Mouse (Mus musculus) hindbrain, postnatal 0 days (tissue): ENCODE measurements around the gene Itgb4. TPM values are rescaled to one million over a fixed set of nuclear protein-coding genes. Genes with fewer than 3 reads are reported as not detected.
"Not testable (repeated sequence)": the region's sequence is repeated elsewhere in the genome, so short reads cannot be mapped to it uniquely, and the experiment has no call there.

ENCODE experiments used
- ATAC-seq: fragments of 200-750 bp; cut with Nextera tagmentation; 2 replicates; pipeline ENCODE4 v1.8.0; 2017; ENCODE audit warnings: mild to moderate bottlenecking, moderate TSS enrichment, moderate library complexity
- DNase-seq: peaks from one replicate; pipeline ENCODE4 v3.0.0-alpha.2; 2015; ENCODE audit warnings: low spot score
- H3K27ac ChIP-seq: fragments of 300-500 bp; sonication (generic); 2 replicates; pipeline ENCODE4 v1.5.1; 2014; ENCODE audit warnings: mild to moderate bottlenecking
- H3K27me3 ChIP-seq: fragments of 300-500 bp; sonication (generic); 2 replicates; pipeline ENCODE4 v1.6.1; 2014; ENCODE audit warnings: low read length, mixed read lengths; ENCODE audit not compliant: insufficient read depth
- H3K36me3 ChIP-seq: fragments of 300-500 bp; sonication (generic); 2 replicates; pipeline ENCODE4 v1.6.1; 2014; ENCODE audit warnings: low read length, mixed read lengths; ENCODE audit not compliant: insufficient read depth
- H3K4me1 ChIP-seq: fragments of 300-500 bp; sonication (generic); 2 replicates; pipeline ENCODE4 v1.6.1; 2014; ENCODE audit warnings: antibody characterized with exemption, low read length, mixed read lengths; ENCODE audit not compliant: insufficient read depth
- H3K4me2 ChIP-seq: fragments of 300-500 bp; sonication (generic); 2 replicates; pipeline ENCODE4 v1.6.1; 2014; ENCODE audit warnings: low read depth, mild to moderate bottlenecking, low read length, moderate library complexity, mixed read lengths
- H3K4me3 ChIP-seq: fragments of 300-500 bp; sonication (generic); 2 replicates; pipeline ENCODE4 v1.5.1; 2014; ENCODE audit warnings: low read length
- H3K9ac ChIP-seq: fragments of 300-500 bp; sonication (generic); replicated peaks from 2 replicates; pipeline ENCODE4 v1.6.1; 2014; ENCODE audit warnings: mild to moderate bottlenecking, low read length, moderate library complexity, mixed read lengths
- H3K9me3 ChIP-seq: fragments of 300-500 bp; sonication (generic); 2 replicates; pipeline ENCODE4 v1.6.1; 2016; ENCODE audit warnings: low read length, mixed read lengths
- CTCF ChIP-seq: IDR thresholded peaks from 2 replicates; pipeline ENCODE4 v1.5.1; 2016; ENCODE audit warnings: antibody characterized with exemption, control low read depth, low read depth
- WGBS: fragments of 180-500 bp; shearing (Covaris S2); extraction: QIAGEN DNeasy Blood & Tissue Kit; methylation state at CpG from one replicate; pipeline ENCODE4 v1.1.7; 2014; 5-methylcytosine and 5-hydroxymethylcytosine counted together
- polyA plus RNA-seq: library from polyadenylated mRNA; unstranded; fragments of >200 nt; fragmentation: Nextera tagmentation; extraction: Ambion mirVana; gene quantifications from 2 replicates; pipeline ENCODE4 v1.2.1, GENCODE M21; 2015
- total RNA-seq: library from RNA; depleted of rRNA; stranded (reverse); fragments of >200 nt; gene quantifications from 2 replicates; pipeline ENCODE4 v1.2.3, GENCODE M21; 2014

The Itgb4 gene
- total and polyA plus RNA-seq, 2 experiments from 2014 or later, result 2.2 to 3.1 TPM

GRCm38 (mm10) chr11:116010948-116011347, 36.4 kb downstream of the Itgb4 start:
- no peak for TF ChIP-seq CTCF
- H3K4me3 ChIP-seq, result no peak overlapping the region
- no peak overlapping the region for H3K9ac ChIP-seq
- H3K4me1 ChIP-seq, result peaks cover 6% of the 10 kb centered on the region
- no peak for DNase-seq
- H3K4me2 ChIP-seq, result no peak overlapping the region
- no peaks in the 10 kb centered on the region for H3K9me3 ChIP-seq
- H3K27me3 ChIP-seq, result no peaks in the 10 kb centered on the region
- 75% methylated on average over 5 of the region's 5 CpGs for WGBS
- H3K36me3 ChIP-seq, result no peaks in the 10 kb centered on the region
- 0 out of 2 replicates have a peak overlapping the region, but pooled peaks have one; percentile 70 for H3K27ac ChIP-seq
- ATAC-seq, result no peak

GRCm38 (mm10) chr11:116011529-116012261, 37.2 kb downstream of the Itgb4 start:
- no peak for ATAC-seq

GRCm38 (mm10) chr11:116012262-116012947, 37.9 kb downstream of the Itgb4 start, which contains the start of gene Galk1:
TSS of gene Galk1 (minus strand) at chr11:116012719.
- no peaks in the 10 kb centered on the region for H3K27me3 ChIP-seq
- H3K36me3 ChIP-seq, result no peaks in the 10 kb centered on the region
- TF ChIP-seq CTCF, result no peak
- ATAC-seq, result peak; percentile 86
- peaks cover 6% of the 10 kb centered on the region for H3K4me1 ChIP-seq
- peak within 1 kb of the TSS; percentile 51 for H3K4me3 ChIP-seq
- DNase-seq, result peak; percentile 87
- peak within 1 kb of the TSS; percentile 57 for H3K9ac ChIP-seq
- H3K9me3 ChIP-seq, result no peaks in the 10 kb centered on the region
- WGBS, result under 1% methylated on average over 53 of the region's 55 CpGs
- H3K4me2 ChIP-seq, result peak within 1 kb of the TSS; percentile 70
- H3K27ac ChIP-seq, result peak within 1 kb of the TSS; percentile 84

More at GRCm38 (mm10) chr11:116011529-116012261, 37.2 kb downstream of the Itgb4 start:
- Histone ChIP-seq H3K27ac (peak overlapping the region; percentile 84; the same call in 1 of the 2 replicates), H3K4me1 (peaks cover 6% of the 10 kb centered on the region), H3K9ac (peak overlapping the region; percentile 57), H3K4me2 (peak overlapping the region; percentile 70), H3K4me3 (peak overlapping the region; percentile 51), H3K9me3 (no peaks in the 10 kb centered on the region), H3K27me3 (no peaks in the 10 kb centered on the region), H3K36me3 (no peaks in the 10 kb centered on the region)
- DNase-seq, result no peak
- 34% methylated on average over 14 of the region's 14 CpGs for WGBS
- TF ChIP-seq CTCF, result no peak

- TF ChIP-seq CTCF, result no peak
- DNase-seq, result no peak
- Histone ChIP-seq H3K27me3 (no peaks in the 10 kb centered on the region), H3K9ac (no peak overlapping the region), H3K27ac (no peak overlapping the region), H3K4me2 (no peak overlapping the region), H3K4me1 (peaks cover 6% of the 10 kb centered on the region), H3K36me3 (no peaks in the 10 kb centered on the region), H3K9me3 (no peaks in the 10 kb centered on the region), H3K4me3 (no peak overlapping the region)
- ATAC-seq, result no peak
- WGBS, result 64% methylated on average over 8 of the region's 8 CpGs
Measured at GRCm38 (mm10) chr11:116014821-116015220, 40.3 kb downstream of the Itgb4 start.

- TF ChIP-seq CTCF, result peak; percentile 73
- no peak overlapping the region for H3K4me2 ChIP-seq
- H3K36me3 ChIP-seq, result peaks cover 9% of the 10 kb centered on the region
- no peaks in the 10 kb centered on the region for H3K27me3 ChIP-seq
- no peak overlapping the region for H3K27ac ChIP-seq
- H3K9me3 ChIP-seq, result no peaks in the 10 kb centered on the region
- DNase-seq, result peak; percentile 67
- 28% methylated on average over 6 of the region's 6 CpGs for WGBS
- H3K9ac ChIP-seq, result no peak overlapping the region
- peak; percentile 44; the same call in 1 of the 2 replicates for ATAC-seq
- peaks cover 8% of the 10 kb centered on the region; the same call in 1 of the 2 replicates for H3K4me1 ChIP-seq
- H3K4me3 ChIP-seq, result no peak overlapping the region
Measured at GRCm38 (mm10) chr11:116018106-116018505, 43.6 kb downstream of the Itgb4 start.

- not testable (repeated sequence) for H3K4me1 ChIP-seq, DNase-seq, ATAC-seq, H3K4me3 ChIP-seq, H3K27ac ChIP-seq, H3K9ac ChIP-seq, H3K27me3 ChIP-seq, H3K36me3 ChIP-seq, H3K4me2 ChIP-seq, H3K9me3 ChIP-seq
- 91% methylated on average over 4 of the region's 4 CpGs for WGBS
Measured at GRCm38 (mm10) chr11:116018867-116019266, 44.4 kb downstream of the Itgb4 start.

GRCm38 (mm10) chr11:116019360-116019791, 44.9 kb downstream of the Itgb4 start:
- TF ChIP-seq CTCF, result no peak

More at GRCm38 (mm10) chr11:116019360-116019791, 44.9 kb downstream of the Itgb4 start:
- WGBS, result 38% methylated on average over 1 of the region's 1 CpGs
- H3K27ac ChIP-seq, result no peak overlapping the region
- DNase-seq (no peak), ATAC-seq (no peak)
- no peak overlapping the region for H3K4me2 ChIP-seq
- 0 out of 2 replicates have a peak, but pooled peaks cover 7% of the 10 kb centered on the region for H3K4me1 ChIP-seq
- H3K9ac ChIP-seq, result no peak overlapping the region
- peaks cover 9% of the 10 kb centered on the region for H3K36me3 ChIP-seq
- H3K4me3 ChIP-seq, result no peak overlapping the region
- H3K9me3 ChIP-seq, result no peaks in the 10 kb centered on the region
- H3K27me3 ChIP-seq, result no peaks in the 10 kb centered on the region
